Mouse (Mus musculus) forebrain, embryonic 10.5 days (tissue): ENCODE data around the gene Plcd3. TPM values are rescaled to one million over a fixed set of nuclear protein-coding genes. Genes with fewer than 3 reads are reported as not detected.

Experiments
- DNase-seq: peaks from one replicate; pipeline ENCODE4 v3.0.0-alpha.2; 2017; ENCODE audit warnings: low spot score; ENCODE audit errors: extremely low spot score
- H3K27ac ChIP-seq: fragments of 300-500 bp; sonication (generic); 2 replicates; pipeline ENCODE4 v1.5.1; 2016; ENCODE audit warnings: mild to moderate bottlenecking
- H3K27me3 ChIP-seq: fragments of 300-500 bp; sonication (generic); 2 replicates; pipeline ENCODE4 v1.6.1; 2016; ENCODE audit warnings: mild to moderate bottlenecking; ENCODE audit not compliant: poor library complexity, severe bottlenecking
- H3K36me3 ChIP-seq: fragments of 300-500 bp; sonication (generic); replicated peaks from 2 replicates; pipeline ENCODE4 v1.6.1; 2016; ENCODE audit warnings: mild to moderate bottlenecking, moderate library complexity
- H3K4me1 ChIP-seq: fragments of 300-500 bp; sonication (generic); 2 replicates; pipeline ENCODE4 v1.6.1; 2016
- H3K4me3 ChIP-seq: fragments of 300-500 bp; sonication (generic); 2 replicates; pipeline ENCODE4 v1.5.1; 2016; ENCODE audit warnings: mild to moderate bottlenecking, moderate library complexity
- H3K9me3 ChIP-seq: fragments of 300-500 bp; sonication (generic); 2 replicates; pipeline ENCODE4 v1.6.1; 2016; ENCODE audit warnings: mild to moderate bottlenecking, moderate library complexity
- WGBS: fragments of 180-500 bp; shearing (Covaris S2); methylation state at CpG from one replicate; pipeline ENCODE4 v1.1.7; 2016; 5-methylcytosine and 5-hydroxymethylcytosine counted together
- polyA plus RNA-seq: library from polyadenylated mRNA; unstranded; fragments of >200 nt; fragmentation: Nextera tagmentation; extraction: Ambion mirVana; gene quantifications from 2 replicates; pipeline ENCODE4 v1.2.1, GENCODE M21; 2016

Plcd3 gene
- polyA plus RNA-seq, 1 experiment from 2014 or later = 1.5 TPM

DNA sequence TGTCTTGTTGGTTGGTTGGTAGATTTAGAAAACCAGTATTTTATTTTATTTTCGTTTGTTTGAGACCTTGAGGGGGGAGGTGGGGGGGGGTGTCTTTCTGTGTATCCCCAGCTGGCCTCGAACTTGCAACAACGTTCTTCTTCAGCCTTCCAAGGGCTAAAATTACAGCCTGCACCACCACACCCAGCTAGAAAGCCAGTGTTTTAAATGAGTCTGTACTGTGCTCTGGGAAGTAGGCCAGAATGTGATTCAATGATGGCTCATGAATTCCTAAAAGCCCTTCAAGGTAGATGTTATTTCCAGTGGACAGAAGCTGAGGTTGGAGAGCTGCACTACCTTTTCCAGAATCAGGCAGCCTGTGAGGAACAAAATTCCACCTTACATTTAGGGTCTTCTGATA, 32.8 kb upstream of the Plcd3 start:
- peaks cover 42% of the 10 kb centered on the region for H3K4me1 ChIP-seq
- H3K27me3 ChIP-seq = no peaks in the 10 kb centered on the region
- H3K9me3 ChIP-seq = no peaks in the 10 kb centered on the region
- WGBS = 84% methylated on average over 3 of the region's 3 CpGs
- H3K36me3 ChIP-seq = peaks cover 16% of the 10 kb centered on the region
- peak overlapping the region; percentile 100; the same call in 1 of the 2 replicates for H3K27ac ChIP-seq
- peak overlapping the region; percentile 96; the same call in 1 of the 2 replicates for H3K4me3 ChIP-seq
- DNase-seq = no peak

DNA sequence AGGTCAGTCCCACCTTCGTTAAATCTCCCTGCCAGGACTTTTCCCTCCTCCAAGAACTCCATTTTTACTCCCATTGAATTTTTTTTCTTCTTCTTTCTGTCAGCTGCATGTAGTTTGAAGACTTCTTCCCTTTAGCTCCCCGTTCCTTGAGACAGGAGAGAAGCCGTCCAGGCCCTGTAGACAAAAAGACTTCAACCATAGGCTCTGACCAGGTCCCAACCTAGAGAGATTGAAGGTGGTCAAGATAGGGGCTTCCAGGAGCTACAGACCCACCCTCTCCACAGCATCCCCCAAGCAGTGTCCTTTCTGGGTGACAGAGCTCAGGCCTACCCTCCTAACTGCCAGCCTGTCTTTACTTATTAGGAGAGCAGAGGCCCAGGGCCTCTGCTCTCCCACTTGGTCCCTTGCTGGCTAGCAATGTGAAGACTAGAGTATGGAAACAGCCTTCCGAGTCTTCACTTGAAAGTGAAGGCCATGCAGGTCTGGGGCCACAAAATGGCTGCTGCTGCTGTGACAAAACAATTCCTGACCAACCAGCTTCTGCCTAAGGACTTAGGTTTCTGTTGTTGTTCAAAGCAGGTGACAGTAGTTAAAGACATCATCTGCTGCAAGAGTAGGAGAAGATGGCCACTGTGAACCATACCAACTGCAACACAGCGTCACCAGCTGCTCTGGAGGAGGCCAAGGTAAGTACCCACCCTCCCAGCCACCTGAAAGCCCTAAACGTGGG, 32.2 kb upstream of the Plcd3 start:
- 52% methylated on average over 6 of the region's 6 CpGs for WGBS
- Histone ChIP-seq H3K27me3 (no peaks in the 10 kb centered on the region), H3K9me3 (no peaks in the 10 kb centered on the region), H3K36me3 (peaks cover 10% of the 10 kb centered on the region), H3K4me1 (peaks cover 42% of the 10 kb centered on the region), H3K4me3 (peak overlapping the region; percentile 96), H3K27ac (peak overlapping the region; percentile 100)
- no peak for DNase-seq

DNA sequence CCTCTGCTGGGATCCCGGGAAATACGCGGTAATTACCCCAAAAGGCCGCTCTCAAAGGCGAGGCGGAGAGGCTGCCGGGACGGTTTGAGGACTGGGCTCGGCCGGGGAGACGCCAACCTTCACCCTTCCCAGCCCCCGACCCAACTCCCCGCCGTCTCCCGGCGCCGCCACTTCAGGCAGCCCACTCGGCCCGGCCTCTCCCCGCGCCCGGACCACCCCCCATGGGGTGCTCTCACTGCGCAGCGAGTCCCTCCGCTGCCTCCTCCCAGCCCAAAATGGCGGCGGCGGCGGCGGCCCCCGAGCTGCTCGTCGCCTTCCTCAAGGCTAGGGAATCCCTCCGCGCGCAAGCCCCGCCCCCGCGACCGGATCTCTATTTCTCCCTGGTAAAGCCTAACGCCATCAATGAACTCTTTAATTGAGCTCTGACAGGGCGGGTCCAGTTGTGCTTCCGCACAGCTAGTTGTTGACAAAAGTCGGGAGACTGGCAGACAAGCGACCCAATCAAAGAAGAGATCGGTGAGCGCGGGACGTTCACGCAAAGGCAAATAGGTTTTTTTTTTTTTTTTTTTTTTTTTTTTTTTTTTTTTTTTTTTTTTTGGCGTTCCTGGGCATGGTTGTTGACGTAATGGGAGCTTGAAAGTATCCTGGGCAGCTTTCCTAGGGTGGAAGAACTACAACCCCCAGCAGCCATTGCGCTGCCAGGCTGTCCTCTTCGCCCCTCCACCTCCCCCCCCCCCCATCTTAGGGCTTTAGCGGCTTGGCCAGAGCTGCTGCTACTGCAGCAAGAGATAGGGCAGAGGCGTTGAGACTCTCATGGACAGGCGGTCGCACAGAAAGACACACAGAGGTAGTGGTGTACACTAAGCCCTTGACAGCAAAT, 31.4 kb upstream of the Plcd3 start:
- under 1% methylated on average over 58 of the region's 58 CpGs for WGBS
- Histone ChIP-seq H3K4me1 (peaks cover 42% of the 10 kb centered on the region), H3K27me3 (no peaks in the 10 kb centered on the region), H3K9me3 (no peaks in the 10 kb centered on the region), H3K36me3 (peaks cover 4% of the 10 kb centered on the region; the same call in 1 of the 2 replicates), H3K4me3 (peak overlapping the region; percentile 96), H3K27ac (peak overlapping the region; percentile 100)
- peak; percentile 99 for DNase-seq

DNA sequence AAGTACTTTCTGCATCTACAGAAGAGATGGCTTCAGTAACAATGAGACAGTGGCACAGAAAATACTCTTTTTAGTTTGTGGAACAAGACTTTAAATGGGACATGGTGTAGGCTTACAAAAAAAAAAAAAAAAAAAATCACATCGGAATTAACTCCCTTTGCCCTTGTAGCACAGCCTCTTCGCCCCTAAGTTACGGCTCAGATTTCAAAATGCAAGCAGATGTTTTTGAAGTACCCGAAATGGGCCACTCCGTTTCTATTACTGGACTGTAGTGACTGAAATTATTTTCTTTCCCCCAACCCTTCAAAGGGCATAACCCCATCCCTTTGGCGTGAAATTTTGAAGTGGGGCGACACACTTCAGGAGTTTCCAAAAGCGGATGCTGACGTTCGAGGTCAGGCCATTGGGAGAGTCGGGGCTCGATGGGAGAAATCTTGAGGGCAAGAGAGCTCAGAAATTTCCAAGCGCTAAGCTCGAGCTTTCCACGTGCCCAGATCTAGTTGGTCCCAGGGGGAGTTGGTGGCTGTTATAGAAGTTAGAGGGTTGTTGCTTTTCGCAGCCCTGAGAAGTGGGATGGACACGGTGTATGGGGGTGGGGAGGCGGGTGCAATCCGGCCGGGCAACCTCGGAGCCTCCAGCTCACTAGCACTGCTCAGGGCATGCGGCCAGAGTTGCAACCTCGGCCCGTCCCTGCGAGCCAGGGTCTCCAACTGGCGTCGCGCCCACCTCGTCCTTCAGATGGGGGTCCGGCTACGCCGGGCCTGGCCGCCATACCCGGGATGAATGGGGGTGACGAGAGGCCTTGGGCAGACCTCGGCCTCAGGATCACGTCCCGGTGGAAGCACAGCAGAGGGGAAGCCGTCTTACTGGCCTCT, 30.5 kb upstream of the Plcd3 start, which contains the start of gene Hexim2:
Gene Hexim2, plus strand, starts transcription at position 729 of the 875 bp plus-strand sequence.
- H3K36me3 ChIP-seq = peaks cover 4% of the 10 kb centered on the region; the same call in 1 of the 2 replicates
- H3K4me3 ChIP-seq = peak within 1 kb of the TSS; percentile 96
- H3K27me3 ChIP-seq = no peaks in the 10 kb centered on the region
- peak within 1 kb of the TSS; percentile 100 for H3K27ac ChIP-seq
- WGBS = under 1% methylated on average over 39 of the region's 39 CpGs
- H3K9me3 ChIP-seq = no peaks in the 10 kb centered on the region
- no peak for DNase-seq
- H3K4me1 ChIP-seq = peaks cover 42% of the 10 kb centered on the region

DNA sequence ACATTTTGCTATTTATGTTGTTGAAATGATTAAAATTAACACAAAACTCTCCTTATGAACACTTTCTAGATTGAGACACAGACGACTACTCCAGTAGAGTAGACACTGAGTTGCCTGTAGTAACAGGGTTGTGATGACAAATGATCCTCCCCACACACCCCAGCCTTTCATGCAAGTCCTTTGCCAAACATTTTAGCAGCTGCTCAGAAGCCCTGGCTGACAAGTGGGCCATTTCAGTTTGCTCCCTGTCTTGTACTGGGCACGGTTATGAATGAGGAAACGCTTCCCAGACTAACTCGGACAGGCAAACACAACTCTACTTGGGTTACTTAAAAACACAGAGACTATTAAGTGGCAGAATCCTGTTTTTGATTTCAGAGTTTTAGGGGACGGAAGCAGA, 18.9 kb upstream of the Plcd3 start:
- Histone ChIP-seq H3K9me3 (no peaks in the 10 kb centered on the region), H3K27ac (no peak overlapping the region), H3K27me3 (peaks cover 4% of the 10 kb centered on the region; the same call in 1 of the 2 replicates), H3K4me1 (peaks cover 27% of the 10 kb centered on the region), H3K4me3 (no peak overlapping the region), H3K36me3 (no peaks in the 10 kb centered on the region)
- no peak for DNase-seq
- 84% methylated on average over 5 of the region's 5 CpGs for WGBS

DNA sequence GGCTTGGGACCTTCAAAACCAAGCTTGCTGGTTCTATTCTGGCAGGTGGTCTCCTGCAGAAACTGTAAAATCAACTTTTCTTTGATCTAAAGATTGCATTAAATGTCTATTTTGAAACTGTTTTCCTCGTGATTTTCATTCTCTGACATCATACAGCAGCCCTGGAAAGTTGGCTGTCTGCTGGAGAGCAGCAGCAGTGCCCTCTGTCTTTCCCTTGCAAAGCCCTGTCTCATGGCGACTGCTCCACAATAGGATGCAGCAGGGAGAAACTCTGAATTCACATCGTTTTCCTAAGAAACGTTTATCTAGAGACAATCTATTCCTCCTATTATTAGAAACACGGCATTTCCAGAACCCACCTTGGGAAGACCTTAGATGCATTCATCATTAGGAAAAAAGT, 18.2 kb upstream of the Plcd3 start:
- H3K4me3 ChIP-seq = no peak overlapping the region
- no peaks in the 10 kb centered on the region for H3K36me3 ChIP-seq
- H3K4me1 ChIP-seq = peaks cover 33% of the 10 kb centered on the region
- no peak overlapping the region for H3K27ac ChIP-seq
- WGBS = 66% methylated on average over 5 of the region's 5 CpGs
- peaks cover 4% of the 10 kb centered on the region; the same call in 1 of the 2 replicates for H3K27me3 ChIP-seq
- DNase-seq = no peak
- H3K9me3 ChIP-seq = no peaks in the 10 kb centered on the region

DNA sequence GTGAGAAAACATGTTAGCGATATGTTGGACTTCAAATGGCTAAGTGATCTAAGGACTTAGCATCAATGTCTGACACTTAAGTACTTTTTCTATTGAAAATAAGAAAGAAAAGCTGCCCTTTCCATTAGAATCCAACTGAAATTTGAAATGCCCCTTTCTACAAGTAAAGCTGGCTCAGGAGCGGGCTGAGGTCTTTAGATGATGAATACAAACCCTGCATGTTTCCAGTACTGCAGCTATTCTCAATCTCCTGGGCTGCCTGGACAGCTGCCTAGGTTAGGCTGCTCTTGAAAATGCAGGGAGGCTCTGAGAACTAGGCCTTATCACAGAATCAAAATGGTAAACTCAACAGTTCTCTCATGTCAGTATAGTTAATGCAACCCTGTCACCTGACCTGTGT, 17.4 kb upstream of the Plcd3 start:
- peaks cover 11% of the 10 kb centered on the region for H3K27me3 ChIP-seq
- WGBS = 88% methylated on average over 2 of the region's 2 CpGs
- no peak for DNase-seq
- no peaks in the 10 kb centered on the region for H3K9me3 ChIP-seq
- H3K4me1 ChIP-seq = peaks cover 38% of the 10 kb centered on the region
- H3K27ac ChIP-seq = no peak overlapping the region
- H3K4me3 ChIP-seq = peak overlapping the region; percentile 70; the same call in 1 of the 2 replicates
- H3K36me3 ChIP-seq = no peaks in the 10 kb centered on the region

DNA sequence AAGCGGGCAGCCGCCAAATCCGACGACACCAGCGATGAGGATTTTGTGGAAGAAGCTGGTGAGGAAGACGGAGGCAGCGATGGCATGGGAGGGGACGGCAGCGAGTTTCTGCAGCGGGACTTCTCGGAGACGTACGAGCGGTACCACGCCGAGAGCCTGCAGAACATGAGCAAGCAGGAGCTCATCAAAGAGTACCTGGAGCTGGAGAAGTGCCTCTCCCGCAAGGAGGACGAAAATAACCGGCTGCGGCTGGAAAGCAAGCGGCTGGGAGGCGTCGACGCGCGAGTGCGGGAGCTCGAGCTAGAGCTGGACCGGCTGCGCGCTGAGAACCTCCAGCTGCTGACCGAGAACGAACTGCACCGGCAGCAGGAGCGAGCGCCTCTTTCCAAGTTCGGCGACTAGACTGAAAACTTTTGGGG, 16.1 kb upstream of the Plcd3 start:
- H3K36me3 ChIP-seq = no peaks in the 10 kb centered on the region
- peaks cover 24% of the 10 kb centered on the region for H3K27me3 ChIP-seq
- no peak for DNase-seq
- under 1% methylated on average over 38 of the region's 38 CpGs for WGBS
- H3K4me3 ChIP-seq = peak overlapping the region; percentile 70
- H3K9me3 ChIP-seq = no peaks in the 10 kb centered on the region
- peak overlapping the region; percentile 96 for H3K27ac ChIP-seq
- peaks cover 48% of the 10 kb centered on the region for H3K4me1 ChIP-seq

DNA sequence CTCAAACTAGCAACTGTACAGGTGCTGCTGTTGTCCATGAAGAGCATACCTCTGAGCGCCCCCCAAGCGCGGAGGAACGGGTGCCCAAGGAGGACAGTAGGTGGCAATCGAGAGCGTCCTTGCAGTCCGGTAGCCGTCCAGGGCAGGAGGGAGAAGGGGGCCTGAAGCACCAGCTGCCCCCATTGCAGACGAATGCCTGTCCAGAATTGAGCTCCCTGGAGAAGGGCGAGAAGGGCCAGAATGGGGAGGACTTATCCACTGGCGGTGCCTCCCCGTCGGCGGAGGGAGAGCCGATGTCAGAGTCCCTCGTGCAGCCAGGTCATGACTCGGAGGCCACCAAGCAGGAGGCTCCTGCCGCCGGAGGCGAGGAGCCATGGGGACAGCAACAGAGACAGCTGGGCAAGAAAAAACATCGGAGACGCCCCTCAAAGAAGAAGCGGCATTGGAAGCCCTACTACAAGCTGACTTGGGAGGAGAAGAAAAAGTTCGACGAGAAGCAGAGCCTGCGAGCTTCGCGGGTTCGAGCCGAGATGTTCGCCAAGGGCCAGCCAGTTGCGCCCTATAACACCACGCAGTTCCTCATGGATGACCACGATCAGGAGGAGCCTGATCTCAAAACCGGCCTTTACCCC, 15.6 kb upstream of the Plcd3 start:
- WGBS = under 1% methylated on average over 35 of the region's 35 CpGs
- peak; percentile 73 for DNase-seq
- peaks cover 29% of the 10 kb centered on the region for H3K27me3 ChIP-seq
- H3K4me3 ChIP-seq = peak overlapping the region; percentile 70
- H3K36me3 ChIP-seq = no peaks in the 10 kb centered on the region
- H3K4me1 ChIP-seq = peaks cover 54% of the 10 kb centered on the region
- H3K9me3 ChIP-seq = no peaks in the 10 kb centered on the region
- H3K27ac ChIP-seq = peak overlapping the region; percentile 96

DNA sequence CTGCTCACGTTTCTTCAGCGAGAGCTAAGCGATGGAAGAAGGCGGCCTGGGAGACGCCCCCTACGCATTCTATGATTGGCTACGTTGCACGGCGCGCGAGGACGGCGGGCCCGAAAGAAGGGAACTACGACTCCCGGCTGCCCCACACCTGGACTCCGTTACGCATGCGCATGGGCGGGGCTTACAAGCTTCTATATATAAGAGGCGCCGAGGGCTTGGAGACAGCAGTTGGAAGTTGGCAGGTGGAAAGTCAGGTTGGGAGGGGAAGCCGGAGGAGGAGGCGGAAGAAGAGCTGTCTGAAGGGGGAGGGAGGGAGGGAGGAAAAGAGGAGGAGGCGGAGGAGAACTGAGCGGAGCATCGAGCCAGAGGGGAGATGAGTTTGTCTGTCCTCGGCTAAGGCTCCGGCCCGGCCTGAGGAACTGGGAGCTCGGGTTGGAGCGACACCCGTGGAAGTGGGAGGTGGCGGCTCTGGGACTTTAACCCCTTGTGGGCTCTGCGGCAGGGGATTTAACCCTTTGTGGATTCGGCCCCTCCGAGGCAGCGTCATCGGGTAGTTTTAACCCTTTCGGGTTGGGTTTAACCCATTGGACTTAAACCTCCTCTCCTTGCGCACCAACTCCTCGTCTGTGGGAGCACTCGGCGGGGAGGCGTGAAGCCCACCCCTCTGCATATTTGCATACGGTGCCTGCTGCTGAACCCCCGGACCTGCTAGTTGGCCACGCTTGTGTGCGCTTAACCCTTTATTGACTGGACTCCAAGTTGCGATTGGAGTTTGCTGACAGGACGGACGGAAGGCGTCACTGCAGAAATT, 14.8 kb upstream of the Plcd3 start, which contains the start of gene Hexim1:
Gene Hexim1, plus strand, starts transcription at position 224 of the 811 bp plus-strand sequence.
- Histone ChIP-seq H3K4me3 (peak within 1 kb of the TSS; percentile 70), H3K27ac (peak within 1 kb of the TSS; percentile 96), H3K4me1 (peaks cover 62% of the 10 kb centered on the region), H3K36me3 (no peaks in the 10 kb centered on the region), H3K27me3 (peaks cover 38% of the 10 kb centered on the region), H3K9me3 (no peaks in the 10 kb centered on the region)
- WGBS = under 1% methylated on average over 53 of the region's 53 CpGs
- DNase-seq = peak; percentile 100
